ENCODE assay signal across 27 mouse cellular contexts in the genomic region with DNA sequence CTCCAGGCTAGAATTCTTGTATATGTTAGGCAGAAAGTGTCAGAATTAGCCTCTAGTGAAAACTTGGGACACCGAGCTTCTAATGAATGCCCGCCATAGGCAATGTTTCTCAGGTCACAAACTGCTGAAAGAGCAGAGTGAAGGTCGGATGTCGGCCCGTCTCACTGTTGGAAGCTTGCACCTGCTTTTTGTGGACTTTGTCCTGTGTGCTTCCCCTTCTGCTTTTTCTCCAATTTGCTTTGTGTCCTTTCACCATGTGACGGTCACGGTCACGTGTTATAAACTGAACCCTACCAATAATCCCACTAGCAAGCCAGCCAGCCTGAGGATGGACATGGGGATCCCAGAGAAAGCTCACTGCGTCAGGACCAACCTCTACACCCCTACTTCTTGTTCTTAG. TPM values are rescaled to one million over a fixed set of nuclear protein-coding genes. Genes with fewer than 3 reads are reported as not detected.
DNase-seq lines count a peak whose midpoint lies in the region; ATAC-seq and TF ChIP-seq lines count a peak whose summit lies in the region.
"Had no signal": no experiment of that assay in that cellular context is flagged by ENCODE, and none has a peak within 500 bp of the region (broad histone marks: within the 10 kb centered on the region; RNA-seq: fewer than 3 reads in every experiment).

No protein-coding gene starts in this region.

- TF ChIP-seq POLR2A in kidney, adult 2 months (IDR thresholded peaks at IDR 0.05; ENCODE audit: low read depth, low read length) = no peak

- TF ChIP-seq CTCF in intestine, postnatal 0 days (IDR thresholded peaks at IDR 0.05; ENCODE audit: low read depth) = no peak
- no peak for TF ChIP-seq CTCF in kidney, adult 2 months (conservative IDR thresholded peaks at IDR 0.05; ENCODE audit: insufficient read depth, insufficient read length, low read depth, low read length)

- ATAC-seq in intestine, postnatal 0 days = peak; percentile 73
- ATAC-seq in intestine, embryonic 15.5 days = no peak
- ATAC-seq: activated CD4-positive, CD25-positive, alpha-beta regulatory T cell, adult 4 months; forebrain, embryonic 13.5 days; forebrain, embryonic 16.5 days had no signal

- H3K4me2 ChIP-seq in intestine, postnatal 0 days (replicated peaks; ENCODE audit: low read depth) = no peak overlapping the region
- no peak overlapping the region for H3K4me2 ChIP-seq in intestine, embryonic 15.5 days (replicated peaks)
- H3K4me2 ChIP-seq: forebrain, embryonic 13.5 days; heart, embryonic 12.5 days; heart, embryonic 15.5 days; hindbrain, embryonic 13.5 days had no signal

- peaks cover 26% of the 10 kb centered on the region for H3K36me3 ChIP-seq in intestine, postnatal 0 days (ENCODE audit: control insufficient read depth, insufficient read depth)
- H3K36me3 ChIP-seq in intestine, embryonic 15.5 days = no peaks in the 10 kb centered on the region
- no peaks in the 10 kb centered on the region for H3K36me3 ChIP-seq in kidney, adult 2 months (ENCODE audit: control insufficient read depth, insufficient read depth, low read length)

- H3K27me3 ChIP-seq in intestine, postnatal 0 days (replicated peaks; ENCODE audit: control insufficient read depth, insufficient read depth, low read length) = no peaks in the 10 kb centered on the region
- H3K27me3 ChIP-seq in intestine, embryonic 15.5 days (replicated peaks) = no peaks in the 10 kb centered on the region
- H3K27me3 ChIP-seq in kidney, adult 2 months (replicated peaks; ENCODE audit: control insufficient read depth, insufficient read depth, low read length) = no peaks in the 10 kb centered on the region
- H3K27me3 ChIP-seq: forebrain, embryonic 13.5 days; heart, embryonic 12.5 days; heart, embryonic 15.5 days; hindbrain, embryonic 13.5 days had no signal

- peak overlapping the region; percentile 22; the same call in 1 of the 2 replicates for H3K27ac ChIP-seq in intestine, postnatal 0 days (ENCODE audit: low read depth, low read length)
- no peak overlapping the region for H3K27ac ChIP-seq in intestine, embryonic 15.5 days
- H3K27ac ChIP-seq in kidney, adult 2 months (ENCODE audit: insufficient read depth, low read depth, low read length) = no peak overlapping the region
- H3K27ac ChIP-seq: forebrain, embryonic 10.5 days; forebrain, embryonic 13.5 days; gastrocnemius, adult 2 months; heart, embryonic 15.5 days; hindbrain, embryonic 10.5 days; hindbrain, embryonic 13.5 days had no signal

- no peak overlapping the region for H3K4me3 ChIP-seq in intestine, postnatal 0 days (ENCODE audit: low read depth, low read length)
- no peak overlapping the region for H3K4me3 ChIP-seq in intestine, embryonic 15.5 days (replicated peaks)
- no peak overlapping the region for H3K4me3 ChIP-seq in kidney, adult 2 months (ENCODE audit: insufficient read depth, low read depth, low read length)
- H3K4me3 ChIP-seq: forebrain, embryonic 10.5 days; forebrain, embryonic 13.5 days; gastrocnemius, adult 2 months; heart, embryonic 12.5 days; heart, embryonic 15.5 days; hindbrain, embryonic 10.5 days; hindbrain, embryonic 13.5 days had no signal

- DNase-seq in kidney, adult 2 months = peak; percentile 66
- DNase-seq in kidney, postnatal 10 days = no peak
- peak; percentile 5 to 28 for DNase-seq in kidney, postnatal 25 days
- DNase-seq in kidney, postnatal 4 days = no peak
- DNase-seq in yolk sac, embryonic 10.5 days (ENCODE audit: low spot score) = peak; percentile 47
- DNase-seq in embryo, embryonic 10 days (ENCODE audit: low spot score) = no peak
- DNase-seq: adrenal gland, adult 8-10 months; adrenal gland, postnatal 25 days; cerebellum, adult 11-12 months; cerebellum, adult 8-10 months; cerebellum, postnatal 10 days; cerebellum, postnatal 36 days; gastrocnemius, adult 2 months; gastrocnemius, postnatal 14 days; heart, adult 11 months; heart, postnatal 10 days; heart, postnatal 36 days had no signal

- no peaks in the 10 kb centered on the region for H3K9me3 ChIP-seq in intestine, postnatal 0 days (ENCODE audit: control insufficient read depth)
- H3K9me3 ChIP-seq in intestine, embryonic 15.5 days = no peaks in the 10 kb centered on the region
- H3K9me3 ChIP-seq: forebrain, embryonic 10.5 days; forebrain, embryonic 13.5 days; heart, embryonic 12.5 days; heart, embryonic 15.5 days; hindbrain, embryonic 10.5 days; hindbrain, embryonic 13.5 days had no signal

- no peak overlapping the region for H3K9ac ChIP-seq in intestine, postnatal 0 days (ENCODE audit: low read depth, low read length)
- H3K9ac ChIP-seq in intestine, embryonic 15.5 days = no peak overlapping the region
- H3K9ac ChIP-seq: forebrain, embryonic 13.5 days; heart, embryonic 12.5 days; heart, embryonic 15.5 days; hindbrain, embryonic 13.5 days had no signal

- no peaks in the 10 kb centered on the region for H3K4me1 ChIP-seq in intestine, postnatal 0 days (replicated peaks; ENCODE audit: control insufficient read depth, insufficient read depth, low read length)
- H3K4me1 ChIP-seq in intestine, embryonic 15.5 days (replicated peaks) = no peaks in the 10 kb centered on the region
- no peaks in the 10 kb centered on the region for H3K4me1 ChIP-seq in kidney, adult 2 months (ENCODE audit: control insufficient read depth, insufficient read depth, low read length)
- H3K4me1 ChIP-seq: forebrain, embryonic 10.5 days; forebrain, embryonic 13.5 days; heart, embryonic 12.5 days; heart, embryonic 15.5 days; hindbrain, embryonic 10.5 days; hindbrain, embryonic 13.5 days had no signal

- 61% methylated on average over 9 of the region's 9 CpGs for WGBS in intestine, postnatal 0 days
- WGBS in intestine, embryonic 15.5 days = 91% methylated on average over 9 of the region's 9 CpGs
- WGBS in kidney, adult 2 months = 69% methylated on average over 9 of the region's 9 CpGs

RNA-seq across cellular contexts. Expression of a gene that starts 12.3 kb away (rescaled TPM):
- 7.2 and 9.4 TPM in 2 replicates for polyA plus RNA-seq in intestine, postnatal 0 days (2015; fragmentation: Nextera tagmentation; extraction: Ambion mirVana)
- polyA plus RNA-seq in intestine, embryonic 15.5 days (2015; fragmentation: Nextera tagmentation; extraction: Ambion mirVana) = 9.2 and 9.4 TPM in 2 replicates
- polyA plus RNA-seq in kidney, adult 2 months (2012; rRNA removed) = 2.3 and 2.8 TPM in 2 replicates

Comparison
In these comparisons a context has a peak if more than half of its experiments do, and no peak if none do; other contexts are left out.
1. DNase-seq: peak in kidney, adult 2 months (single experiment), kidney, postnatal 25 days (2 of 2) and yolk sac, embryonic 10.5 days (single experiment); none in kidney, postnatal 10 days (single experiment), kidney, postnatal 4 days (0 of 2) and embryo, embryonic 10 days (single experiment).